Mouse (Mus musculus): ENCODE results near the gene Napsa. TPM values are rescaled to one million over a fixed set of nuclear protein-coding genes. Genes with fewer than 3 reads are reported as not detected.

The Napsa gene
- polyA plus RNA-seq, 1 experiment from 2014 or later: 1.7 TPM

GRCm38 (mm10) chr7:44625241-44626067 lies 53.3 kb downstream of the Napsa start:
- no peak overlapping the region for H3K9ac ChIP-seq
- peaks cover 7% of the 10 kb centered on the region; the same call in 1 of the 2 replicates for H3K4me1 ChIP-seq (replicated peaks)
- no peak for ATAC-seq (ENCODE audit: low FRiP score)
- H3K9me3 ChIP-seq: no peaks in the 10 kb centered on the region
- no peaks in the 10 kb centered on the region for H3K36me3 ChIP-seq
- 88% methylated on average over 13 of the region's 13 CpGs for WGBS
- peaks cover 19% of the 10 kb centered on the region for H3K27me3 ChIP-seq
- no peak overlapping the region for H3K27ac ChIP-seq
- no peak overlapping the region for H3K4me2 ChIP-seq
- H3K4me3 ChIP-seq: no peak overlapping the region

GRCm38 (mm10) chr7:44626068-44626385 lies 53.8 kb downstream of the Napsa start:
- Histone ChIP-seq H3K36me3 (no peaks in the 10 kb centered on the region), H3K4me3 (no peak overlapping the region), H3K4me2 (no peak overlapping the region), H3K9ac (no peak overlapping the region), H3K4me1 (replicated peaks) (peaks cover 7% of the 10 kb centered on the region; the same call in 1 of the 2 replicates), H3K27ac (no peak overlapping the region), H3K27me3 (peaks cover 19% of the 10 kb centered on the region), H3K9me3 (no peaks in the 10 kb centered on the region)
- WGBS: 80% methylated on average over 1 of the region's 1 CpGs
- no peak for ATAC-seq (ENCODE audit: low FRiP score)

GRCm38 (mm10) chr7:44626966-44627365 lies 54.8 kb downstream of the Napsa start:
- no peak for ATAC-seq (ENCODE audit: low FRiP score)
- Histone ChIP-seq H3K4me3 (no peak overlapping the region), H3K9me3 (no peaks in the 10 kb centered on the region), H3K9ac (no peak overlapping the region), H3K4me2 (no peak overlapping the region), H3K4me1 (replicated peaks) (peaks cover 7% of the 10 kb centered on the region; the same call in 1 of the 2 replicates), H3K27me3 (peaks cover 19% of the 10 kb centered on the region), H3K36me3 (no peaks in the 10 kb centered on the region), H3K27ac (no peak overlapping the region)
- 85% methylated on average over 13 of the region's 13 CpGs for WGBS

- no peak for ATAC-seq (ENCODE audit: low FRiP score)
- no peaks in the 10 kb centered on the region for H3K9me3 ChIP-seq
- no peaks in the 10 kb centered on the region for H3K36me3 ChIP-seq
- WGBS: 86% methylated on average over 15 of the region's 15 CpGs
- no peak overlapping the region for H3K4me2 ChIP-seq
- no peak overlapping the region for H3K4me3 ChIP-seq
- no peak overlapping the region for H3K9ac ChIP-seq
- H3K27ac ChIP-seq: no peak overlapping the region
- peaks cover 22% of the 10 kb centered on the region for H3K27me3 ChIP-seq
- H3K4me1 ChIP-seq (replicated peaks): peaks cover 7% of the 10 kb centered on the region; the same call in 1 of the 2 replicates
Measured at GRCm38 (mm10) chr7:44628402-44629034, 56.3 kb downstream of the Napsa start.

- Histone ChIP-seq H3K27me3 (peaks cover 23% of the 10 kb centered on the region), H3K36me3 (no peaks in the 10 kb centered on the region), H3K9me3 (no peaks in the 10 kb centered on the region), H3K9ac (no peak overlapping the region), H3K4me3 (no peak overlapping the region), H3K4me1 (replicated peaks) (no peaks in the 10 kb centered on the region), H3K4me2 (no peak overlapping the region), H3K27ac (no peak overlapping the region)
- ATAC-seq (ENCODE audit: low FRiP score): no peak
- 88% methylated on average over 13 of the region's 13 CpGs for WGBS
Measured at GRCm38 (mm10) chr7:44630437-44630836, 58.3 kb downstream of the Napsa start.

GRCm38 (mm10) chr7:44632676-44633075 lies 60.5 kb downstream of the Napsa start:
- no peaks in the 10 kb centered on the region for H3K36me3 ChIP-seq
- H3K27me3 ChIP-seq: peaks cover 33% of the 10 kb centered on the region
- no peak overlapping the region for H3K9ac ChIP-seq
- WGBS: 33% methylated on average over 13 of the region's 13 CpGs
- no peaks in the 10 kb centered on the region for H3K4me1 ChIP-seq (replicated peaks)
- no peak overlapping the region for H3K4me2 ChIP-seq
- H3K27ac ChIP-seq: no peak overlapping the region
- no peak overlapping the region for H3K4me3 ChIP-seq
- peak; percentile 17; the same call in 1 of the 2 replicates for ATAC-seq (ENCODE audit: low FRiP score)
- H3K9me3 ChIP-seq: no peaks in the 10 kb centered on the region

GRCm38 (mm10) chr7:44633407-44633806 lies 61.2 kb downstream of the Napsa start:
- Histone ChIP-seq H3K36me3 (no peaks in the 10 kb centered on the region), H3K4me3 (no peak overlapping the region), H3K9ac (no peak overlapping the region), H3K27me3 (peaks cover 41% of the 10 kb centered on the region), H3K4me2 (no peak overlapping the region), H3K9me3 (no peaks in the 10 kb centered on the region), H3K4me1 (replicated peaks) (no peaks in the 10 kb centered on the region), H3K27ac (no peak overlapping the region)
- no peak for ATAC-seq (ENCODE audit: low FRiP score)
- WGBS: 16% methylated on average over 15 of the region's 15 CpGs

Small RNAs within 50 kb of the gene (microRNA-seq; reads per million reads assigned to microRNA genes)
- not detected for gene Mir7053

Other genes starting within 250 kb of the Napsa start
- gene Syt3, start 188.3 kb upstream of the Napsa start, polyA plus RNA-seq (2015; fragmentation: Nextera tagmentation; extraction: Ambion mirVana): 26.1 and 27.7 TPM in 2 replicates
- 1.8 and 2.4 TPM in 2 replicates for gene 1700008O03Rik, start 186.6 kb upstream of the Napsa start, polyA plus RNA-seq (2015; fragmentation: Nextera tagmentation; extraction: Ambion mirVana)
- gene Lrrc4b, start 143.4 kb upstream of the Napsa start, polyA plus RNA-seq (2015; fragmentation: Nextera tagmentation; extraction: Ambion mirVana): 14.6 and 15.6 TPM in 2 replicates
- gene Aspdh, start 107.0 kb upstream of the Napsa start, polyA plus RNA-seq (2015; fragmentation: Nextera tagmentation; extraction: Ambion mirVana): 5.6 and 6.5 TPM in 2 replicates
- gene Josd2, start 104.4 kb upstream of the Napsa start, polyA plus RNA-seq (2015; fragmentation: Nextera tagmentation; extraction: Ambion mirVana): 45.8 and 46.2 TPM in 2 replicates
- 121 and 126 TPM in 2 replicates for gene Emc10, start 75.9 kb upstream of the Napsa start, polyA plus RNA-seq (2015; fragmentation: Nextera tagmentation; extraction: Ambion mirVana)
- 32.2 and 37.4 TPM in 2 replicates for gene Fam71e1, start 75.8 kb upstream of the Napsa start, polyA plus RNA-seq (2015; fragmentation: Nextera tagmentation; extraction: Ambion mirVana)
- 0.08 and 0.18 TPM in 2 replicates for gene Mybpc2, start 47.7 kb upstream of the Napsa start, polyA plus RNA-seq (2015; fragmentation: Nextera tagmentation; extraction: Ambion mirVana)
- not detected in 2 replicates for gene Spib, start 40.3 kb upstream of the Napsa start, polyA plus RNA-seq (2015; fragmentation: Nextera tagmentation; extraction: Ambion mirVana)
- 24.4 and 28.8 TPM in 2 replicates for gene Pold1, start 23.5 kb upstream of the Napsa start, polyA plus RNA-seq (2015; fragmentation: Nextera tagmentation; extraction: Ambion mirVana)
- gene Nr1h2, start 18.4 kb upstream of the Napsa start, polyA plus RNA-seq (2015; fragmentation: Nextera tagmentation; extraction: Ambion mirVana): 69.8 and 70.9 TPM in 2 replicates
- gene Kcnc3, start 18.3 kb downstream of the Napsa start, polyA plus RNA-seq (2015; fragmentation: Nextera tagmentation; extraction: Ambion mirVana): 4.4 and 5.0 TPM in 2 replicates
- gene Myh14, start 98.5 kb downstream of the Napsa start, polyA plus RNA-seq (2015; fragmentation: Nextera tagmentation; extraction: Ambion mirVana): 1.9 and 2.3 TPM in 2 replicates
- not detected in 2 replicates for gene Izumo2, start 136.4 kb downstream of the Napsa start, polyA plus RNA-seq (2015; fragmentation: Nextera tagmentation; extraction: Ambion mirVana)
- 28.4 and 33.0 TPM in 2 replicates for gene Vrk3, start 176.0 kb downstream of the Napsa start, polyA plus RNA-seq (2015; fragmentation: Nextera tagmentation; extraction: Ambion mirVana)
- 0.78 and 0.91 TPM in 2 replicates for gene Zfp473, start 178.7 kb downstream of the Napsa start, polyA plus RNA-seq (2015; fragmentation: Nextera tagmentation; extraction: Ambion mirVana)
- gene Nup62, start 243.7 kb downstream of the Napsa start, polyA plus RNA-seq (2015; fragmentation: Nextera tagmentation; extraction: Ambion mirVana): 47.6 and 47.9 TPM in 2 replicates
- gene Il4i1, start 244.0 kb downstream of the Napsa start, polyA plus RNA-seq (2015; fragmentation: Nextera tagmentation; extraction: Ambion mirVana): 1.6 and 1.7 TPM in 2 replicates
- gene Atf5, start 244.3 kb downstream of the Napsa start, polyA plus RNA-seq (2015; fragmentation: Nextera tagmentation; extraction: Ambion mirVana): 3.5 and 4.2 TPM in 2 replicates